Mouse (Mus musculus) G1E (cell line): ENCODE data around the gene Ankrd23.

Source experiments
- CTCF ChIP-seq: IDR thresholded peaks from 2 replicates; pipeline ENCODE4 v1.5.1; 2012; ENCODE audit warnings: low read depth, low read length, inconsistent platforms, mixed read lengths
- GATA1 ChIP-seq: IDR thresholded peaks from 2 replicates; pipeline ENCODE4 v1.6.1; 2012; ENCODE audit warnings: borderline replicate concordance, low read length, inconsistent platforms, mixed read lengths
- GATA2 ChIP-seq: IDR thresholded peaks from 2 replicates; pipeline ENCODE4 v1.6.1; 2012; ENCODE audit warnings: low read depth, low read length, inconsistent platforms, borderline replicate concordance

DNA sequence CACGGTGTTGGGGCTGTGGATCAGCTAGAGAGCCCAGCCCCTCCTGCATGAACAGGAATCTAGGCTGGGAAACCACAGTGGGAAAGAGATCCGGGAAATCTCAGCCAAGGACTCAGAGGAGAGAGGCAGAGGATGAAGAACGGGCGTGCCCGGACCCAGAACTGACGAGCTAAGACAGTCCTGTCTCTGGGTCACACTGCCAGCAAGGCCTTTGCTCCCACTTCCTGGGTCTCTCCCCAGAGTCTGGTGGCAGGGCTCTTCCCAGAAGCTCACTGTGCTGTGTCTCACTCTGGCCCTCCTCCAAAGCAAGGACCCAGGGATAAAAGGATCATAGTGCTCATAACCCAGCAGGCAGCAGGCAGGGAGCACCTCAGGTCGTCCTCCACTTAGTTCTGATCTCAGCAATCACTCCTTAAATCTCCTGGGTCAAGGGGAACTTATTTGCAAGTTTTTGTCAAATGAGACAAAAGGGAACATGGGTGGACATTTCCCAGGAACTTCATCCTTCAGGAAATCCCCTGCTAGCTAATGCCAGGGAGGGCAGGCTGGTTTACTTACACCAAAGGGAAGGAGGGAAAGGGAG lies 33.1 kb upstream of the Ankrd23 start:
- TF ChIP-seq GATA2: no peak
- no peak for TF ChIP-seq CTCF
- TF ChIP-seq GATA1: no peak
